Mouse (Mus musculus) urinary bladder, postnatal 14 days (tissue): Measurements from ENCODE around the gene Gm44805.
A peak's percentile ranks its signal among the peaks of the same experiment; 100 is the strongest.

Experiments
- DNase-seq: peaks from one replicate; pipeline ENCODE4 v3.0.0; 2021; ENCODE audit warnings: low spot score

Gene Gm44805

GRCm38 (mm10) chr7:19681202-19681694, at the start of gene Gm44805, which contains the start of gene Apoc4:
TSS of gene Gm44805 (minus strand) at chr7:19681423.
TSS of gene Apoc4 (minus strand) at chr7:19681479.
- no peak for DNase-seq

- DNase-seq = no peak
These were observed 45.3 kb upstream of the Gm44805 start for GRCm38 (mm10) chr7:19726541-19726940.

- peak; percentile 83 for DNase-seq
These were observed 42.9 kb upstream of the Gm44805 start for GRCm38 (mm10) chr7:19724167-19724566.

GRCm38 (mm10) chr7:19722754-19723195, 41.6 kb upstream of the Gm44805 start:
- peak; percentile 23 for DNase-seq

GRCm38 (mm10) chr7:19719200-19719599, 38.0 kb upstream of the Gm44805 start:
- no peak for DNase-seq

- DNase-seq = no peak
These were observed 37.2 kb upstream of the Gm44805 start for GRCm38 (mm10) chr7:19718297-19718952.

- no peak for DNase-seq
These were observed 36.1 kb upstream of the Gm44805 start for GRCm38 (mm10) chr7:19717346-19717745.

- no peak for DNase-seq
These were observed 35.6 kb upstream of the Gm44805 start for GRCm38 (mm10) chr7:19716822-19717221.

- no peak for DNase-seq
These were observed 34.9 kb upstream of the Gm44805 start for GRCm38 (mm10) chr7:19716055-19716682.

GRCm38 (mm10) chr7:19715239-19716054, 34.2 kb upstream of the Gm44805 start, which contains the start of gene Tomm40:
TSS of gene Tomm40 (minus strand) at chr7:19715438.
- peak; percentile 99 for DNase-seq

GRCm38 (mm10) chr7:19714836-19715235, 33.6 kb upstream of the Gm44805 start:
- no peak for DNase-seq

- DNase-seq = no peak
These were observed 32.4 kb upstream of the Gm44805 start for GRCm38 (mm10) chr7:19713598-19713997.

GRCm38 (mm10) chr7:19713196-19713595, 32.0 kb upstream of the Gm44805 start:
- no peak for DNase-seq

GRCm38 (mm10) chr7:19712414-19712813, 31.2 kb upstream of the Gm44805 start:
- DNase-seq = no peak

GRCm38 (mm10) chr7:19710650-19711049, 29.4 kb upstream of the Gm44805 start:
- DNase-seq = no peak

- no peak for DNase-seq
These were observed 24.0 kb upstream of the Gm44805 start for GRCm38 (mm10) chr7:19705271-19705670.

GRCm38 (mm10) chr7:19704475-19704874, 23.3 kb upstream of the Gm44805 start:
- no peak for DNase-seq

GRCm38 (mm10) chr7:19702859-19703555, 21.8 kb upstream of the Gm44805 start:
- no peak for DNase-seq

- DNase-seq = peak; percentile 80
These were observed 20.0 kb upstream of the Gm44805 start for GRCm38 (mm10) chr7:19701069-19701761.

- no peak for DNase-seq
These were observed 19.3 kb upstream of the Gm44805 start for GRCm38 (mm10) chr7:19700299-19701068.

- no peak for DNase-seq
These were observed 18.6 kb upstream of the Gm44805 start for GRCm38 (mm10) chr7:19699827-19700148.
